Mouse (Mus musculus) thymus, adult 2 months (tissue): Measurements from ENCODE around the gene Pick1. TPM values are rescaled to one million over a fixed set of nuclear protein-coding genes. Genes with fewer than 3 reads are reported as not detected.

Experiments used
- DNase-seq: peaks from one replicate; pipeline ENCODE4 v3.0.0; 2021
- H3K27ac ChIP-seq: fragments of 200-500 bp; 2 replicates; pipeline ENCODE4 v1.5.1; 2012; ENCODE audit warnings: low read length, control low read depth; ENCODE audit not compliant: control insufficient read depth, insufficient read depth
- H3K27me3 ChIP-seq: fragments of 200-500 bp; 2 replicates; pipeline ENCODE4 v1.6.1; 2012; ENCODE audit warnings: mild to moderate bottlenecking, low read length, moderate library complexity, mixed read lengths; ENCODE audit not compliant: control insufficient read depth, insufficient read depth
- H3K36me3 ChIP-seq: fragments of 200-500 bp; 2 replicates; pipeline ENCODE4 v1.6.1; 2012; ENCODE audit warnings: mild to moderate bottlenecking, low read length, moderate library complexity; ENCODE audit not compliant: control insufficient read depth, insufficient read depth
- H3K4me1 ChIP-seq: fragments of 200-500 bp; replicated peaks from 2 replicates; pipeline ENCODE4 v1.6.1; 2012; ENCODE audit warnings: low read length; ENCODE audit not compliant: control insufficient read depth, insufficient read depth
- H3K4me3 ChIP-seq: fragments of 200-500 bp; 2 replicates; pipeline ENCODE4 v1.5.1; 2012; ENCODE audit warnings: mild to moderate bottlenecking, low read length, control low read depth, moderate library complexity; ENCODE audit not compliant: control insufficient read depth, insufficient read depth
- CTCF ChIP-seq: fragments of 200-500 bp; IDR thresholded peaks from 2 replicates; pipeline ENCODE4 v1.5.1; 2012; ENCODE audit warnings: mild to moderate bottlenecking, control low read depth, low read length, moderate library complexity, borderline replicate concordance; ENCODE audit not compliant: control insufficient read depth, poor library complexity, insufficient read depth; ENCODE audit errors: extremely low read depth
- POLR2A ChIP-seq: fragments of 200-500 bp; IDR thresholded peaks from 2 replicates; pipeline ENCODE4 v1.6.1; 2012; ENCODE audit warnings: mild to moderate bottlenecking, low read length, control low read depth, moderate library complexity; ENCODE audit not compliant: control insufficient read depth, poor library complexity, insufficient read depth; ENCODE audit errors: extremely low read depth
- WGBS: fragments of 180-500 bp; shearing (Covaris S2); methylation state at CpG from one replicate; pipeline ENCODE4 v1.1.7; 2018; 5-methylcytosine and 5-hydroxymethylcytosine counted together
- polyA plus RNA-seq: library from polyadenylated mRNA; depleted of rRNA; stranded (reverse); fragments of >200 nt; gene quantifications from 2 replicates; pipeline ENCODE4 v1.2.3, GENCODE M21; 2012

Pick1 gene
- polyA plus RNA-seq, 1 experiment, result 27.1 TPM

- Histone ChIP-seq H3K27me3 (no peaks in the 10 kb centered on the region), H3K4me3 (no peak overlapping the region), H3K4me1 (peaks cover 12% of the 10 kb centered on the region), H3K27ac (peak overlapping the region; percentile 12; the same call in 1 of the 2 replicates), H3K36me3 (no peaks in the 10 kb centered on the region)
- TF ChIP-seq CTCF (peak; percentile 29; the same call in 1 of the 2 replicates), POLR2A (no peak)
- 68% methylated on average over 5 of the region's 5 CpGs for WGBS
- DNase-seq, result no peak
These were observed 51.9 kb downstream of the Pick1 start for GRCm38 (mm10) chr15:79280850-79281249.

GRCm38 (mm10) chr15:79281389-79281788, 52.4 kb downstream of the Pick1 start:
- DNase-seq, result peak; percentile 68
- no peak overlapping the region for H3K27ac ChIP-seq
- H3K27me3 ChIP-seq, result no peaks in the 10 kb centered on the region
- peaks cover 12% of the 10 kb centered on the region for H3K4me1 ChIP-seq
- TF ChIP-seq CTCF, result no peak
- TF ChIP-seq POLR2A, result no peak
- WGBS, result 79% methylated on average over 1 of the region's 1 CpGs
- no peak overlapping the region for H3K4me3 ChIP-seq
- H3K36me3 ChIP-seq, result 0 out of 2 replicates have a peak, but pooled peaks cover 1% of the 10 kb centered on the region

- 97% methylated on average over 5 of the region's 5 CpGs for WGBS
- H3K27ac ChIP-seq, result no peak overlapping the region
- peaks cover 12% of the 10 kb centered on the region for H3K4me1 ChIP-seq
- TF ChIP-seq CTCF (no peak), POLR2A (no peak)
- H3K4me3 ChIP-seq, result no peak overlapping the region
- 0 out of 2 replicates have a peak, but pooled peaks cover 3% of the 10 kb centered on the region for H3K36me3 ChIP-seq
- DNase-seq, result no peak
- H3K27me3 ChIP-seq, result no peaks in the 10 kb centered on the region
These were observed 53.5 kb downstream of the Pick1 start for GRCm38 (mm10) chr15:79282434-79282833.

- Histone ChIP-seq H3K4me3 (no peak overlapping the region), H3K27me3 (no peaks in the 10 kb centered on the region), H3K36me3 (0 out of 2 replicates have a peak, but pooled peaks cover 3% of the 10 kb centered on the region), H3K27ac (no peak overlapping the region), H3K4me1 (peaks cover 12% of the 10 kb centered on the region)
- DNase-seq, result no peak
- WGBS, result 96% methylated on average over 4 of the region's 4 CpGs
- no peak for TF ChIP-seq POLR2A
- no peak for TF ChIP-seq CTCF
These were observed 54.4 kb downstream of the Pick1 start for GRCm38 (mm10) chr15:79283371-79283770.

- H3K27ac ChIP-seq, result no peak within 1 kb of the TSS
- WGBS, result 90% methylated on average over 10 of the region's 10 CpGs
These were observed 56.4 kb downstream of the Pick1 start, which contains the start of gene Baiap2l2 for GRCm38 (mm10) chr15:79285399-79285798. TSS of gene Baiap2l2 (minus strand) at chr15:79285537.

GRCm38 (mm10) chr15:79286141-79286540, 57.2 kb downstream of the Pick1 start:
- WGBS, result 96% methylated on average over 7 of the region's 7 CpGs
- H3K36me3 ChIP-seq, result 0 out of 2 replicates have a peak, but pooled peaks cover 3% of the 10 kb centered on the region
- no peaks in the 10 kb centered on the region for H3K27me3 ChIP-seq
- no peak for DNase-seq
- TF ChIP-seq POLR2A (no peak), CTCF (no peak)
- H3K4me1 ChIP-seq, result peaks cover 6% of the 10 kb centered on the region
- no peak overlapping the region for H3K27ac ChIP-seq
- no peak overlapping the region for H3K4me3 ChIP-seq

More at GRCm38 (mm10) chr15:79285399-79285798, 56.4 kb downstream of the Pick1 start, which contains the start of gene Baiap2l2:
- Histone ChIP-seq H3K4me3 (no peak within 1 kb of the TSS), H3K27me3 (no peaks in the 10 kb centered on the region), H3K36me3 (0 out of 2 replicates have a peak, but pooled peaks cover 3% of the 10 kb centered on the region), H3K4me1 (peaks cover 12% of the 10 kb centered on the region)
- DNase-seq, result no peak
- TF ChIP-seq CTCF (no peak), POLR2A (no peak)
